Mouse (Mus musculus): ENCODE data around the gene Eif3k.
A peak's percentile ranks its signal among the peaks of the same experiment; 100 is the strongest.

The Eif3k gene

GRCm38 (mm10) chr7:28981651-28982273 is at the start of gene Eif3k, which contains the start of gene Map4k1:
Gene Eif3k (minus strand): TSS chr7:28981864.
Gene Map4k1 (plus strand): TSS chr7:28982050.
- peak; percentile 81 for DNase-seq (ENCODE audit: low spot score)

- no peak for DNase-seq (ENCODE audit: low spot score)
These were observed 48.3 kb upstream of the Eif3k start for GRCm38 (mm10) chr7:29029690-29030656.

DNA sequence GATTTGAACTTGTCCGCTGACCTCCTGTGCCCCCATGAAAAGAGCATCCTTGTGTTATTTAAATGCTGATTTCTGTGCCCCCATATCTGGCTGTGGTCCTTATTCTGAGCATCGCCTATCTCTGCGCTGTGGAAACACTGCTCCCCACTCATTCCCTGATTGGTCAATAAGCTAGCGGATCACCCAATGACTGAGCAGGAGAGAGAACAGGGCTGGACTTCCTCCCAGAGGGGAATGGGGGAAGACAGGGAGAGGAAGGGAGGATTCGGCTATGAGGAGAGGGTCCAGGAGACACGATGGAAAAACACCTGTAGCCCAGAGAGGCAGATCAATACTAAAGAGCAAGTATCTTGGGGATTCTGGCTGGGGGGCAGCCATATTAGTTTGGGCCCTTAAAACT is 47.1 kb upstream of the Eif3k start:
- no peak for DNase-seq (ENCODE audit: low spot score)

DNA sequence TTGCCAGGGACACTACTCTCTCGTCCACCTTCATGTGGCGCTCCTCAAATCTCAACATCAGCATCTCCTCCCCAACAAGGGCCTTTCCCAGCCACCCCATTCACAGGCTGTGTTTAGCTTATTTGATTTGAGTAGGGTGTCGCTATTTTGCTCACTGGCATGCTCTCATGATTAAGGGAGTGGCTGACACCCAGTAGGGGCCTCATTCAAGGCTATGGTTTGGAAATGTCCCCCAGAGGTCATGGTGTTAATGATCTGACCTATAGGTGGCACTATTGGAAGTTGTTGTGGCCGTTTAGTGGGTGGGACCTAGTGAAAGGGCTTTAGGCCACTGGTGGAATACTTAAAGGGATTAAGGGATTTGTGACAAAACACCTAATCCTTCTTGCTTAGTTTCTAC is 45.1 kb upstream of the Eif3k start:
- no peak for DNase-seq (ENCODE audit: low spot score)

DNA sequence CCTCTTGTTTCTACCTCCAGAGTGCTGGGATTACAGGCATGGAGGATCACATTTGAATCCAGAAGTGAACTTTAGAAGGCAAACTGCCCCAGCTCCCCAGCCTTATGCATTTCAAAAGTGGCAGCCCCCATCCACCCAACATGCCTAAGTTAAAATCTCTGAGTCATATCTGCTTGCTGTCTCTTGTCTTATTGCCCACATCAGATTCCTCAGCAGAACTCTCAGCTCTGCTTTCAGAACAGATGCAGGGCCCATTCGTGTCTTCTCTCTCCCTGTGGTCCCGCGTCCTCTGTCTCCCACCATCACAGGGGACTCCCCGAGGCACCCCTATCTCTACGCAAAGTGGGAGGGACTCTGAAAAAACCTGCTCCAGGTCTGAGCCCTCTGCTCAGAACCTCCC is 44.5 kb upstream of the Eif3k start:
- DNase-seq (ENCODE audit: low spot score) = no peak

DNA sequence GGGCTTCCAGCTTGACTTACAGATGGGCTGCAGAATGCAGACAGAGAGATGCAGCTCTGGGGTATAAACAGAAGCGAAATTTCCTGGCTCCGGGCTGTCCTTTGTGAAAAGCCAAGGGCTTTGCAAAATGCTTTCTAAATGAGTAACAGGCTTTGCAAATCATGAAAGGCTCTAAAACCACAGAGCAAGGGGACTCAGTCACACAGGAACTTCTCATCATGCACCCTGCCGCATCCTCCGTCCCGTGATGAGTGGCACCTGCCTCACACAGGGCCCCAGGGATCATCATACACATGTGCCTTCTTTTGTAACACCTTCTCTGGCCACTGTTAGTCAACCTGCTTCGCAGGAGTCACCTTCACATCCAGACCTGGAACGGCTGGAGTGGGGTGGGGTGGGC is 43.9 kb upstream of the Eif3k start:
- no peak for DNase-seq (ENCODE audit: low spot score)

- no peak for DNase-seq (ENCODE audit: low spot score)
These were observed 41.9 kb upstream of the Eif3k start for GRCm38 (mm10) chr7:29023514-29023913.

DNA sequence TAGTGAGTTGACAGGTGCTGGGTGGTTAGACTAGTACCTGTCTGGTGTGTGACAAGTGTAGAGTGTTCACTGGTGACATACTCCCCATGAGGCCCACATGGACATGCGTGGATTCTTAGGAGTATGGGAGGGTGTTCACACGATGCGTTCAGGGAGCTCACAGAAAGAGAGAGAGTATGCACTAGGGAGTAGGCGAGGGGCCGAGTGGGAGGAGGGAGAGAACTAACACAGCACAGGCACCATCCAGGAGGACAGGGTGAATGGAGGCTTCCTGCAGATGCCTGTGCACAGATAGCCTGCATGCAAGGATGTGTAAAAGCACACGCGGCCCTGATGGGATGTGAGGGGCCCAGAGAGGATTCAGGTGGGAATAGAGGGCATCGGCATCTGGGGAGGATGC is 40.8 kb upstream of the Eif3k start:
- DNase-seq (ENCODE audit: low spot score) = no peak

DNA sequence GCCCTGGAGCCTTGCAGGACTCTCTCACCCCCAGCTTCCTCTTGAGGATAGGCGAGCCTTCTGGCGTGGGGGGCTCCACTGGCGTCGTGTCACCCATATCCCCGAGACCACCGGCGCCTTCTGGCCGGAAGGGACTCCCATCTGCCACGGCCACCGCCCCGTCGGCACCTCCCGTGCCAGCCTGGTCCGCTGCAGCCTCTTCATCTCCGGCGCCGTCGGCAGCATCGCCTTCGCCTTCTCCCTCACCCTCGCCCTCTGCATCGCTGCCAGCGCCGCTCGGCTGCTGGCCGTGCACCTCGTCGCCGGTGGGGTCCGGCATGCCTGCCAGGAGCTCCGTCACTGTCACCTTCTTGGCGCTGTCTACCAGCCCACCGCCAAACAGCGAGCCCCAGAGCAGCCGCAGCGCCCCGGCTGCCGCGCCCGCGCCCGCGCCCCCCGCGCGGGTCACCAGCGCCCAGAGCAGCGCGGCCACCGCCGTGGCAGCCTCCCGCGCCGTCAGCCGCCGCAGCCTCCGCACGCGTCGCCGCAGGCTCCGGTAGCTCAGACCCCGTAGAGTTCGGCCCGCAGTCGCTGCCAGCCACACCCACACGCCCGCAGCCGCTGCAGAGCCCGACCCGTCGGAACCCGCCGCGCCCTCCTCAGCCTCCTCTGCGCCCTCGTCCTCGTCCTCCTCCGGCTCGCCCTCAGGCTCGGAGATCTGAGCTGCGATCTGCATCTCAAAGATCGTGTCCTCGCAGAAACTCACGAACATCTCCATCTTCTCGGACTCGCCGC is 38.0 kb upstream of the Eif3k start:
- no peak for DNase-seq (ENCODE audit: low spot score)

DNA sequence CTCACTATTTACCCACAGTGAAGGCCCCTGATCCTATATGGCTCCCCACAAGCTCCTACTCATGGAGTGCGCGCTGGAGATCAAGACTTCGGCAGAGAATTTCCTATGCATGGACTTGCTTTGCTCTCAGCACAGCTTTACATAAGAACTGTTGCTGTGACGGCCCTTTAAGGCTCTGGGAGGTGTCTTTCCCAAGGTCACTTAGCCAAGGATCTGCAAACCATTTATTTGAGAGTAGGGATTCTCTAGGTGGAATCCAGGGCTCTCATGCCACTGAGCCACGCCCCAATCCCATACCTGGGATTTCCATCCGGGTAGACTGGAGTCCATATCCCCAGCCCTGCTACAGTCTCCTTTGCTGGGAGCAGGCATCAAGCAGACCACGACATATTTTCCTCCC is 35.6 kb upstream of the Eif3k start:
- no peak for DNase-seq (ENCODE audit: low spot score)

GRCm38 (mm10) chr7:29016440-29016839 is 34.8 kb upstream of the Eif3k start:
- no peak for DNase-seq (ENCODE audit: low spot score)

DNA sequence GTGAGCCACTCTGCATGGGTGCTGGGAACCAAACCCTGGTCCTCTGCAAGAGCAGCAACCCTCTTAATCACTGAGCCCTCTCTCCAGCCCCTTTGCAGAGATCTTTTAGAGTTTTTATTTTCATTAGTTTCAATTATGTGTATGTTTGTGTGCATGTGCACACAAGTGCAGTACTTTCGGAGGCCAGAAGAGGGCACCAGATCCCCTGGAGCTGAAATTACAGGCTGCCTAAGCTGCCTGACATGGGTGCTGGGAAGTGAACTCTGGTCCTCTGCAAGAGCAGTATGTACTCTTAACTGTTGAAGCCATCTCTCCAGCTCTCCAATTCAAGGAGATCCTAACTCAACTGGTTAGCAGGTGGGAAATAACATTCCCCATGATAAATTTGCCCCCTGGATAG is 33.3 kb upstream of the Eif3k start:
- no peak for DNase-seq (ENCODE audit: low spot score)

DNA sequence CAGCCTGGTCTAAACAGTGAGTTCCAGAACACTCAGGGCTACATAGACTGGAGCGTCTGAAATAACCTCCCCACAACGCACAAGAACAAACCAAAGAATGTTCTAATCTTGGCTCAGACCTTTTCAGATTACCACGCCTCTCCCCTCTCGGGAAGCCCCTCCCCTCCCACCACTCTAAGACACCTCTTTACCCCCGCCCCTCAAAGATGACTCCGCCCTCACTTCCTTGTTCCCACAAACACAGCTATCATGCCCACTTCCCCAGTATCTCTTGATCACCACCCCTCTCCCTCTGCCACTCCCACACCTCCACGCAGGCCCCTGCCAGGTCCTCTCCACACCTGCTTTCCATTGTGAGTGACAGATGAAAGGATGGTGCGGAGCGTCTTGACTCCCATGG is 27.1 kb upstream of the Eif3k start:
- DNase-seq (ENCODE audit: low spot score) = no peak

GRCm38 (mm10) chr7:29008171-29008570 is 26.5 kb upstream of the Eif3k start:
- DNase-seq (ENCODE audit: low spot score) = no peak

GRCm38 (mm10) chr7:29007224-29008101 is 25.8 kb upstream of the Eif3k start:
- no peak for DNase-seq (ENCODE audit: low spot score)

DNA sequence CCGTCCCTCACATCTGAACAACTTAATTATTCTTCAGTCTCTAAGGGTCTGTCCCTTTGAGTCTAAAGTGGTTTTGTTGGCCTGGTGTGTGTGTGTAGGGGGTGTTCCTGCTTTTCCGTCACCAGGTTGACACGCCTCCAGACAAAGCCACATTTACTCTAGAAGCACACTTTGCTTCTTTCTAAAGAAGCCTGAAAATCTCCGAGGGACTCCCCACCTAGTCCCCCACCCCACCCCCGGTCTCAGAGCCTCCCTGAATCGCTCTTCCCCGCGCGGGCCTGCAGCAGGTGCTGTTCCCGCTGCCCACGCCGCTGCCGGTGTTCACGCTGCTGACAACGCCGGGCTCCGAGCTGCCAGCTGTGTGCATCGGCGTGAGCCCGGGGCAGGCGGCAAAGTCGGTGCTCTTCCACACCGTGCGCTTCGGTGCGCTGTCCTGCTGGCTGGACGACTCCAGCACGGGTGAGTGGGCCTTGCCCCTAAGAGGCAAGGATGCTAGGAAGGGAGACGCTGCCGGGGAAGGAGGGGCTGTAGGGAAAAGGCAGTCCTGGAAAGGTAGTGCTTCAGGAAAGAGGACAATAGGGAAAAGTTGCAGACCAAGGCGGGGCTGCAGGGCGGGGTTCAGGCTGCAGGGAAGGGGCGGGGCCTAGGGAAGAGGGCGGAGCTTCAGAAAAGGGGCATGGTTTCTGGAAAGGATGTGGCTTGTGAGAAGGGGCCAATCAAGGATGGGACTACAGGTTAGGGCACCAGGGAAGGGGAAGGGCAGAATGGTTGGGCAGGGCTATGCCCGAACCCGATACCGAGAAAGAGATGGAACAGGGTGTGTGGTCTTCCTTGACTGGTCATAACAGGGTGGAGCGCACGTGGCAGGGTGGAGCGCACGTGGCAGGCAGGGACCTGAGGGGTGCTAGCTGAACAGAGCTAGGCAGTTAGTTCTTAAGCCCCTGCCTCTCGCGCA is 19.3 kb upstream of the Eif3k start:
- no peak for DNase-seq (ENCODE audit: low spot score)

- DNase-seq (ENCODE audit: low spot score) = no peak
These were observed 11.7 kb upstream of the Eif3k start for GRCm38 (mm10) chr7:28993402-28993801.

DNA sequence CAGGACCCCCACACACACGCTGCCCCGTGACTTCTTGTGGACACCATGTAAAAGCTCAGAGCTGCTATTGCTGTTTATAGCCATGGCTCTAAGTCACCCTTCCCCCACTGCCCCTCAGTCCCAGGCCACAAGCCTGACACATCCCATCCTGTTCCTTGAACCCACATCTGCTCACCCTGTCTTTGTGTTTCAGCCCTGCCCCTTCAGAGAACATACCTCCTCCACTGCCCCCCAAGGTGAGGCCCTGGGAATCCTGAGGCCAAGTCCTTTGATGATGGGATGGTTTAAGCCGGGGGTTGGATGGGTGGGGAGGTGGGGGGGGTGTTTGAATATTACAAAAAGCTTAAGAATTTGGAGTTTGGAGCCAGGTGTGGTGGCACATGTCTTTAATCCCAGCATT is 11.3 kb upstream of the Eif3k start:
- no peak for DNase-seq (ENCODE audit: low spot score)

- DNase-seq (ENCODE audit: low spot score) = no peak
These were observed 10.0 kb upstream of the Eif3k start for GRCm38 (mm10) chr7:28991616-28992015.

GRCm38 (mm10) chr7:28990766-28991273 is 9.2 kb upstream of the Eif3k start:
- DNase-seq (ENCODE audit: low spot score) = no peak

Measured in urinary bladder, postnatal 10 days (tissue).